Mouse (Mus musculus): Measurements from ENCODE around the gene Dlgap4.

GRCm38 (mm10) chr2:156779036-156779435, 165.5 kb downstream of the Dlgap4 start:
- no peak for TF ChIP-seq USF2 (conservative IDR thresholded peaks at IDR 0.05; ENCODE audit: low read depth, low read length)
- no peak for TF ChIP-seq EP300 (IDR thresholded peaks at IDR 0.05; ENCODE audit: low read length)
- TF ChIP-seq CTCF (conservative IDR thresholded peaks at IDR 0.05 in 1 of 2, IDR thresholded peaks at IDR 0.05 in 1 of 2; ENCODE audit: low read depth in 2 of 2, low read length in 2 of 2): no peak
- no peak for TF ChIP-seq USF1 (IDR thresholded peaks at IDR 0.05; ENCODE audit: low read depth, low read length)
- TF ChIP-seq SMC3 (IDR thresholded peaks at IDR 0.05; ENCODE audit: low read depth, low read length): no peak
- TF ChIP-seq E2F4 (IDR thresholded peaks at IDR 0.05; ENCODE audit: insufficient replicate concordance, low read depth, low read length): no peak
- TF ChIP-seq POLR2A (IDR thresholded peaks at IDR 0.05; ENCODE audit: low read depth, low read length): no peak
- TF ChIP-seq MAX (IDR thresholded peaks at IDR 0.05; ENCODE audit: low read length): no peak
- TF ChIP-seq MAZ (IDR thresholded peaks at IDR 0.05; ENCODE audit: low read depth, low read length): no peak
